Mouse (Mus musculus) thymus, postnatal 36 days (tissue): Measurements from ENCODE around the gene L3mbtl4.

Source experiments
- DNase-seq, 2 experiments: peaks; one replicate each; pipeline ENCODE4 v3.0.0; 2022; ENCODE audit warnings: mixed read lengths in 2 of 2

Gene L3mbtl4

DNA sequence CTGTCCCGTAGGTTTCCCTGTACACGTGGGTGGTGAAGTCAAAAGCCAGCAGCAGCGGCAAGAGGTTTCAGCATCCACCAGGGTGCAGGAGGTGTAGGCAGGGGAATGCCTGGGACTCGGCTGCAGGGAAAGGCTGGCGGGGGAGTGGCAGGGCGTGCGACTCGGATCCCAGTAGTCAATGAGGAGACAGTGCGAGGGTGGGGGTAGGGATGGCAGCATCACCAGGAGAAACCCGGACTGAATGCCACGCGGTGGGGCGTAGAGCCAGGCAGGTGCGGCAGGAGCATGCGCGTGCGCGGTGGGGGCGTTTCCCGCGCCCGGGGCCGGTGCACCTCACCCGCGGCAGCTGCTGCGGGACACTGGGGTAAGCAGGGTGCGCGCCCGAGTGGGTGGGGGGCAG lies at the start of gene L3mbtl4:
TSS of gene L3mbtl4 (plus strand) at position 271 of the 400 bp plus-strand sequence.
- peak in 1 of 2 experiments; percentile 6 for DNase-seq

DNA sequence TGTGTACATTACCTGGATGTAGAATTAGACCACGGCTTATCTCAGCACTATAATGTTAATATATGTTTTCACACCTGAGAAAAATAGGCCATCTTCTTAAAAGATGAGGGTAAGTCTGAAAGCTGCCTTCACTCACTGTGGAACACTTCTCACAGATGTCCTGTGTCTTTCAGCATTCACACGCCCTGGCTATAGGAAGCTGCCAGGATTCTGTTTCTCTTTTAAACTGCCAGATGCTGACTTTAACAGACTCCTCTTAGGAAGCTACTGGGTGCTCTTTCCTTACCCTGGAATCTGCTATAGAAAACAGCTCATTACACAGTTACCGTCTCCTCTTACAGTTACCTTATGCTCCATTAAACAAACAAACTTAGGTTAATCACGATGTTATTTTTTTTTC lies 43.1 kb upstream of the L3mbtl4 start:
- no peak for DNase-seq

DNA sequence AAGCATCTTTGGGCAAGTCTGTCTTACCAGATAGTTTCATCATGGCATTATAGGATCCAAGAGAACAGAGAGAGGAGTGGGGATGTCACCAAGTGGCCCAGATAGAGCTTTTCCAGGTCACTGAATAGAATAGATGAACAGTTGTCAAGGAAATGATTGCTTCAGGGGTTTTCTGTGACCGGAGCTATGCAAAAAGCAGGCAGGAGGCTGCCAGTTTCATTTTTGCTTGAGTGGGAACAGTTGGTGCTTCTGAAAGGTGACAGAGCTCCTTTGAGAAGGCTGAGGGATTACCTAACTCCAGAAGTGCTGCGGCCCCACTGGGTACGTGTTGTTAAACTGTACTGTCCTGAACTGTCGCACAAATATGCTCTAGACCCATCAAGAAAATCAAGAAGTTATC lies 38.2 kb upstream of the L3mbtl4 start:
- no peak for DNase-seq

- DNase-seq = no peak
These were observed 36.6 kb upstream of the L3mbtl4 start for GRCm38 (mm10) chr17:68236992-68237391.

DNA sequence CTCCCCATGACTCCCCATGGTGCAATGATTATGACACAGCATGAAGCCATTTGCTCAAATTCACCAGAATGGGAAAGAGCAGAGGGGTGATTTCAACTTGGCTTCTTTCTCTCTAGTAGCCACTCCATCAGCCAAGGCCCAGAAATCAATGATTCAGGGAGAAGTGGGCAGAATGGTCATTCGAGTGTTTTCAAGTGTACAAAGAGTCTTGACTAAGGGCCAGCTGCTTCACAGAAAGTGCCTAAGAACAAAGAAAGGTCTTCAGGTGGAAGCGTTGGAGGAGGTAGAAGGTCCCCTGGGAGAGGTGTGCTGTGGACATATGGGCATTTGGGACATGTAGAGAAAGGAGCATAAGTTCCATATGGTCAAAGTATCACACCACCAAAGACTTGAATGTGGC lies 33.4 kb upstream of the L3mbtl4 start:
- no peak for DNase-seq

GRCm38 (mm10) chr17:68264835-68265557 lies 8.6 kb upstream of the L3mbtl4 start:
- no peak for DNase-seq

- DNase-seq = no peak
These were observed 357 bp downstream of the L3mbtl4 start for GRCm38 (mm10) chr17:68273954-68274353.

DNA sequence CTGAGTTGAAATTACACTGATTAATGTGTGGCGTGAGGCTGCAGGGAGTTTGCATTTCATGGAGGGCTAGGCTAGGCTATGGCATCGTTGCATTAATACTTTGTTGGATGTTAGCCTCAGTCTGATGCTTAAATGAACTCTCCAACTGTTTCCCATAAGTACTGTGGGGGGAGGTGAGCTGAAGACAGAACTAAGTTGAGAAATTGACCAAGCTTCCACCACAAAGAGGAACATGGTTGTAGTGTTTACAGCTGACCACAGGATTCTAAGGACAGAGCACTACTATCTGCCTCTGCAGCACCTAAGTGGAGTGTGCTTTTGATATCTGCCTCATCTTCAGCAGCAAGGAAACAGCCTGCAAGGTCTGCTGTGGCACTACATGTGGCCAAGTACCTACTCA lies 1.5 kb downstream of the L3mbtl4 start:
- no peak for DNase-seq

DNA sequence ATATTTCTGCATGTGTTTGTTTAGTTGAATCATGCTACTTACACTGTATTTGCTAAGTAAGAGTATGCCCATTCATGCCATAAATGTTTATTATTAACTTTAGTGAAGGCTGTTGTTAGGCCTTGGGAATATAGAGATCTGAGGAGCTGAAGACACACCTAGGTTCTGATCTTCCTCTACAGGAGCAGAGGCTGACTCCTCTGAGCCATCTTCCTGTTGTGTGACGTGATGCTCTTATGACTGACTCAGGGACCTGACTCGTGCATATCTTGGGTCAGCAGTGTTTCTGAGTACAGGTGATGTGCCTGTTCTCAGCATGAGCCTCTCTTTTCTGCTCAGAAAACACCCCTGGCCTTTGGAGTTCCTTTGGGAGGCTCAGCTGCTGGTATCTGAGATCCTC lies 7.3 kb downstream of the L3mbtl4 start:
- no peak for DNase-seq

GRCm38 (mm10) chr17:68285119-68285782 lies 11.7 kb downstream of the L3mbtl4 start:
- no peak for DNase-seq

- DNase-seq = no peak
These were observed 14.5 kb downstream of the L3mbtl4 start for GRCm38 (mm10) chr17:68288094-68288493.

DNA sequence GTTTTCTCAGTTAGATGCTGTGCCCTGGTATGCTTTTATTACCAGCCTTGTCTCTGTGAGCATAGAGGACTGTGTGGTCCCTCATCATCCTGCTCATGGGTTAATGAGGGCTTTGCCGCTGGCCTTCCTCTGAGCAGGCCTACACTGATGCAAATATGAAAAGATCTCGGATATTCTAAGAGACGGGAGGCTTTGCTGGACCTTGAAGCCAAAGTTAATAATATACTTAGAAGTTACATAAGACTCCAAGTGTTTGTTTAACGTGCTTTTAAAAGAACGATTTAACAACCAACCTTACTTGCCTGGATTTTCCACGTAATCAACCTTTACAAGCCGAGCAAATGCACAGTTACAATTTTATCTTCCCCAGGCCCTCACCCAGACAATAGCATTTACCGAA lies 15.1 kb downstream of the L3mbtl4 start:
- DNase-seq = no peak

DNA sequence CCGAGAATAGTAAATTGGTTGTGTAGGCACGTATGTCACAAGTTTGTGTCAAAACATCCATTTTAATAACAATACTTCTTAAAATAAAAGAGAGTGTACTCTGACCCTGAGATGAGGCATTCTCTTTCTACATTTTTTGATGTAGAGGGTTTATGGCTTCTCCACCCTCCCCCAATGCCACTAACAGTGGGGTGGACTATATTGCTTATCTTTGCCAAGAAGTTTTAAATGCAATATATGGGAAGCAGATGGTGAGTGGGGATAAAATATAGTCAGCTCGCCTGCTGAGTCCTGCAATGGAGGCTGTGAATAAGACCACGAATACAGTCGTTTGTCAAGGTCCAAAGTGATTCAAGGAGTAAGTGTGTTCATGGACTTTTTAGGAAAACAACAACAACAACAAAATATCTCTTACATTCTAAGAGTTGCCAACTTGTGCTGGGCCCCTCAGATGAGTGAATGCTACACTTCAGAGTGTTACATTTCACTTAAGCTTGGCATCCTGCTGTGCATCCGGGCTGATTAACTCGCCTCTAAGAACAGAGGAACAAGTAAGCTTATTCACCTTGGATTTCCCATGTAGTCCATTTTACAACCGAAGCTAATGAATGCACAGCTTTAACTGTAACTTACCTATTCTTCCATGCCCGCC lies 18.2 kb downstream of the L3mbtl4 start:
- DNase-seq = no peak

DNA sequence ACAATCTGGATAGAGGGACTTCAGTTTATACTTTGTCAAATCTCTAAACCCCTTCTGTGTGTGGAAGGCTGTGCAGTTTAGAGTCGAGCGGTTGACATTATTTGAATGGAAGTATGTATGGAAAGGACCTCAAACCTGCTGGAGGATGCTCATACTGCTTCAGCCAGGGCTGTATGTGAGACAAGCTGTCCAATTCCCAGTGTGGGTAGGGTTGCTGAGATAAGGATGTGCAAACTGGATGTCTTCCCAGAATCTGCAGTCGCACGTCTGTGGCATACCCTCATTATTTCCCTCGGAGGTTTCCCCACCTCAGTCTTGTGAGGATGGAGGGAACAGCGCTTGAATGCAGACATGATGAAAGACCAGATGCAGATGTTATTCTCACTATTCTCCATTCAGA lies 34.8 kb downstream of the L3mbtl4 start:
- no peak for DNase-seq

DNA sequence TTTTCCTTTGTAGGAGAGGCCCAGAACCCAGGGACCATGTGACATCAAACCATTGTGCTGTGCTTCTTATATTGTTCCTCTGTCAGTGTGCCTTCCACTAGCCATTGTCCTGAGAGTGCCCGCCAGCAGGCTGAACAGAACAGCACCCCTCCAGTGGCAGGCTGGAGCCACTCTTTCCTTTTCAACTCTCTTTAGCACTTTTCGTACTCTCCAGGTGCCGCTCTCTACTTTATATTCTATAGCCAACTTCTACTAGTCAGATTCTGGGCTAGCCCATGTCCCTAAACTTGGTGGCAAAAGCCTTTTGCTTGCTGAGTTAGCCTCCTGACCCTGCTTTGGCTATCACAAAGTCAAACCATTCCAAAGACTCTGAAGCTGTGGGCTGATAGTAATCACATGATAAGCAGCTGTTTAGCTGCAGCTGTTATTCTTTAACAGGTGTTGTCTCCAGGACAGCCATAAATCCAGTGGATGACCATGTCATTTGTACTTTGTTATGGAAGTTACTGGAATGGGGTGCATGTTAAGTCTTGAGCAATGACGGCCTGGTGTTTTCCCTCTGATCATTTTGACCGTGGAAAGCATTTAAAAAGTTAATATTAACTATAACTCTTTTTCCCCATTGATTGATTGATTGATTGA lies 38.8 kb downstream of the L3mbtl4 start:
- no peak for DNase-seq

- no peak for DNase-seq
These were observed 47.3 kb downstream of the L3mbtl4 start for GRCm38 (mm10) chr17:68320940-68321339.

DNA sequence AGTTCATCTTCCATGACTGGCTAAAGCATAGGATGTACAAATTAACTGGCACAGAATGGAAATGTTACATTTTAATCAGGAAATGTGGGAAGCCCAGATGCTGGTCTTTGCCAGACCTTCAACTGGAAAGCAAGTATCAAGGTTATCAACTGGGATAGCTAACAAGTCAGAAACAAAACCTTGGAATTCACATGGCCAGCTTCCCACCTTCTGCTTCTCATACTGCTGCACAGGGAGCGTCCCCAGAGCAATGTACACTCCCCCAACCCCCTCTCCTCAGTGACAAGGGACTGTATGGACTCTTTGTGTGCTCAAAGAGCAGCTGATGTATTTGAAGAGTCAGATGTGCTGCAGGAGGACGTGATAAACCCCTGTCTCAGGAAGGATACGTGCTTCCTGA lies 49.0 kb downstream of the L3mbtl4 start:
- DNase-seq = no peak

DNA sequence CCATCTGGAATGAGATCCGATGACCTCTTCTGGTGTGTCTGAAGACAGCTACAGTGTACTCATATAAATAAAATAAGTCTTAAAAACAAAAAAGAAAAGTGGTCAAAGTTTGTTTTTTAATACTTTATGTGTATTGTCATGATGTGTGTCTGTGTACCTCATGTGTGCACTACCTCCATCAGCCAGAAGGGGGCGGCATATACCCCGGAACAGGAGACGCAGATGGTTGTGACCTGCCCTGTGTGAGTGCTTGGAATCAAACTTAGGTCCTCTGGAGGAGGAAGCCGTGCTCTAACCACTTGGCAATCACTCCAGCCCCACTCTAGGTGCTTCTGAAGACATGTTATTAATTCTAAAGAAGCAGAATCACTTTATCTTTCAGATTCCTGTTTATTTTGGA lies 58.6 kb downstream of the L3mbtl4 start:
- no peak for DNase-seq

DNA sequence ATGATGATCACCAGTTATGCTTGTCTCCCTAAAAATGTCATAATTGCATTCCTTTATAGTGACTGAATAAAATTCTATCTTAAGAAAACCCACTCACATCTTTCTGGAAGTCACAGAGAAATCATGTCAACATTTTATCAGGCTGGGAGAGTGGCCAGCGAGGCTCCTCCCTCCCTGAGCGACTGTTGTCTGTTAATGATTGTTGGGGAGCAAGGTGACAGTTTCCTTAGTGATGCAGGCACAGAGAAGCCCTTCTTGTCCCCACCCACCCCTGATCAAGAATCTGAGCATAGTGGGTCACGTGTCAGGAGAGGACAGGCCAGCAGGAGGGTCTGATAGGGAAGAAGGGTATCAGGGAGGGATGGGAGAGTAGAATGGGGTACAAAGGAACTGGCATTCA lies 59.8 kb downstream of the L3mbtl4 start:
- DNase-seq = no peak

DNA sequence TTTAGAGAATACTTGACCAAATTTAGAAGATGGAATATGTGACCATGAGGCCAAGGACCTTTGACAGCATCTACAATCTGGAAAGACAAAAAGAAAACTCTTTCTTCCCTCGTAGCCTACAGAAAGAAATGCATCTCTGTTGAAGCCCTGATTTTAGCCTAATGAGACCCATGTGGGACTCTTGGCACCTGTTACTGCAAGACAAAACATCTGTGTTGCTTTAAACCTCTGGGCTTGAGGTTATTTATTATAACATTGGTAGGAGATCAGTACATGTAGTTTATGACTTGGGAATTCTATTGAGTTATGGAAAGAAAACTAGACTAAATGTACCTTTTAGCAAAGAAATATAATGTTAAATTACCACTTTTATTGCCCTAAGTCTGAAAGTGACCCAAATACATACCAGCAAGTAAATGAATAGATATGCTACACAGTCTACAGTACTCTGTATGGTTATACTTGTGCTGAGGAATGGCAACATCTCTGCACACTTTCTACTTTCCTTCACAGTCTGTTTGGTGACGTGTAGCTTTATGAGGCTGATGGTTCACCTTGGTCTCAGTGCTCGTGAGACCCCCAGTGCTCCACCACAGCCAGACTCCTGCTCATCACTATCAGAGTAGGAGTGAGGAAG lies 65.4 kb downstream of the L3mbtl4 start:
- no peak for DNase-seq

DNA sequence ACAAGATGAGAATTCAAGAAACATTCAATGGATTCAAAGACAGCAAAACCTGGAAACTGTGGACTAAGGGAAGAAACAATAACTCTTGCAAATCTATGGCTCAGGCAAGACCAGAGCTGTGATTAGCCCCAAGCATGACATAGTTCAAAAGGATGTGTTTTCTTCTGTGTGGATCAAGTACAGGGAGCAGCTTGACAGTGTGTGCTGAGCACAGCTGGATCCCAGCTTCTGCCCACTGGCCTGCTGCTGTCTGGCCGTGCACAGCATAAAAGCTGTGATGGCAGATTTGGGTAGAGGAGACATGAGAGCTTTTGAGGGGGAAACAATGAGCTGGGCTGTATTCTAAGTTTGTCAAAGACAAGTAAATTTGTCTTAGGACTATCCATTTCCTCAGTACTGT lies 84.1 kb downstream of the L3mbtl4 start:
- no peak for DNase-seq

- no peak for DNase-seq
These were observed 97.5 kb downstream of the L3mbtl4 start for GRCm38 (mm10) chr17:68371101-68371500.

DNA sequence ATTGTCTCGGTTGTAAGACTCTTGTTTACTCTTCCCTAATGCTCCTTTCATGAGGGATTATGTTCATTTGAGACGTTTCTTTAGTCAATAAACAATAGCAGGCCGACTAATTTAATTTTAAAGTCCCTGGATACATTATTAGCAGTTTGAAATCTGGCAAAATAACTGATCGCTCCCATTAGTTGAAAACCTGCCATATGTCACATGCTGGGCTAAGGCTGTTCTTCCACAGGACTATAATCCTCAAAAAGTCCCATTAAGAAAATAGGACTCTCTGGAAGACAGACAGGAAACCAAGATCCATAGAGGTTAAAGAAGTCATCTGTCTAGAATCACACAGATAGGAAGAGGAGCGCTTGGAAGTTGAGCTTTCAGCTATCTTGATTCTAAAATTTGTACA lies 114.9 kb downstream of the L3mbtl4 start:
- no peak for DNase-seq
